ENCODE assay signal across 30 mouse cellular contexts in the genomic region with DNA sequence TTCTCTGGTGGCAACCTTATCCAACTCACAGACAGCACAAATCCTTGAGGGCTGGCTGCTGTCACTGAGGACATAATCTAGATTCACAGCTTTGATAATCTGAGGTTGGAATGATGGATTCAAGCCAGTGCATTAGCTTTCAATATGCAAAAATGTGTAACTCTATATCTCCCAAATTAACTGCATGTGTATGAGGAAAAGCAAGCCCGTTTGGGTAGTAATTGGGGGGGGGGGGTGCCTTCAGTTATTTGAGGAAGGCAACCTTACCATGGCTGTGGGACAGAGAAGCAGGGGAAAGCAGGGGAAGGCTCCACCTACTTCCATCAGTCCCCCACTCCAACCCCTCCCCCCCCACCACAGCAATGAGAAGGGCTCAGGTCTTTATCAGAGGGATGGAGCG. TPM values are rescaled to one million over a fixed set of nuclear protein-coding genes. Genes with fewer than 3 reads are reported as not detected.
DNase-seq lines count a peak whose midpoint lies in the region; ATAC-seq and TF ChIP-seq lines count a peak whose summit lies in the region.
"Had no signal": no experiment of that assay in that cellular context is flagged by ENCODE, and none has a peak within 500 bp of the region (broad histone marks: within the 10 kb centered on the region; RNA-seq: fewer than 3 reads in every experiment).

No protein-coding gene starts in this region.

- H3K4me2 ChIP-seq in forebrain, embryonic 15.5 days (replicated peaks), result no peak overlapping the region
- H3K4me2 ChIP-seq in forebrain, embryonic 12.5 days, result no peak overlapping the region
- H3K4me2 ChIP-seq in kidney, postnatal 0 days (ENCODE audit: low read length), result peak overlapping the region; percentile 25; the same call in 1 of the 2 replicates
- peak overlapping the region; percentile 49 for H3K4me2 ChIP-seq in embryonic facial prominence, embryonic 14.5 days (ENCODE audit: low read depth, low read length)
- H3K4me2 ChIP-seq: heart, embryonic 15.5 days; hindbrain, embryonic 15.5 days; limb, embryonic 15.5 days; midbrain, embryonic 15.5 days; neural tube, embryonic 13.5 days; stomach, embryonic 15.5 days had no signal

- WGBS in forebrain, embryonic 15.5 days, result 51% methylated on average over 2 of the region's 2 CpGs
- 46% methylated on average over 2 of the region's 2 CpGs for WGBS in forebrain, embryonic 12.5 days
- WGBS in kidney, postnatal 0 days, result 52% methylated on average over 2 of the region's 2 CpGs
- 14% methylated on average over 2 of the region's 2 CpGs for WGBS in embryonic facial prominence, embryonic 10.5 days
- WGBS in embryonic facial prominence, embryonic 14.5 days, result 30% methylated on average over 2 of the region's 2 CpGs

- peak; percentile 24 for DNase-seq in kidney, postnatal 0 days (ENCODE audit: low spot score)
- no peak for DNase-seq in kidney, adult 11 months
- peak; percentile 54 for DNase-seq in embryonic facial prominence, embryonic 10.5 days (ENCODE audit: low spot score)
- peak; percentile 65 for DNase-seq in embryonic facial prominence, embryonic 14.5 days (ENCODE audit: low spot score)
- DNase-seq in ovary, adult 18-20 months (ENCODE audit: low spot score), result no peak
- DNase-seq in adrenal gland, adult 2 months, result no peak
- DNase-seq: adrenal gland, postnatal 25 days; cerebellum, adult 8-10 months; cerebellum, postnatal 36 days; gastrocnemius, postnatal 36 days; heart, adult 2 months; heart, postnatal 36 days; kidney, adult 8-10 months; layer of hippocampus, postnatal 36 days; lung, postnatal 36 days; right cerebral cortex, adult 18-20 months; right cerebral cortex, postnatal 4 days; thymus, postnatal 25 days had no signal

- 0 out of 2 replicates have a peak, but pooled peaks have one; percentile 29 for ATAC-seq in forebrain, embryonic 15.5 days (replicated peaks)
- ATAC-seq in forebrain, embryonic 12.5 days (ENCODE audit: low FRiP score), result no peak
- no peak for ATAC-seq in kidney, postnatal 0 days (replicated peaks; ENCODE audit: low FRiP score, low read depth)
- no peak for ATAC-seq in embryonic facial prominence, embryonic 14.5 days (ENCODE audit: low read depth)
- ATAC-seq: CD4-positive, CD25-positive, alpha-beta regulatory T cell, adult 4 months; midbrain, embryonic 15.5 days had no signal

- H3K4me3 ChIP-seq in forebrain, embryonic 15.5 days, result no peak overlapping the region
- no peak overlapping the region for H3K4me3 ChIP-seq in forebrain, embryonic 12.5 days (replicated peaks)
- H3K4me3 ChIP-seq in kidney, postnatal 0 days (replicated peaks; ENCODE audit: low read depth, low read length), result no peak overlapping the region
- H3K4me3 ChIP-seq in embryonic facial prominence, embryonic 10.5 days, result peak overlapping the region; percentile 28; the same call in 1 of the 2 replicates
- no peak overlapping the region for H3K4me3 ChIP-seq in embryonic facial prominence, embryonic 14.5 days (ENCODE audit: low read depth, low read length)
- H3K4me3 ChIP-seq: heart, adult 2 months; heart, embryonic 15.5 days; hindbrain, embryonic 15.5 days; limb, embryonic 15.5 days; midbrain, embryonic 15.5 days; myocyte; neural tube, embryonic 13.5 days; stomach, embryonic 15.5 days had no signal

- H3K36me3 ChIP-seq in forebrain, embryonic 15.5 days, result no peaks in the 10 kb centered on the region
- H3K36me3 ChIP-seq in forebrain, embryonic 12.5 days (replicated peaks), result no peaks in the 10 kb centered on the region
- no peaks in the 10 kb centered on the region for H3K36me3 ChIP-seq in kidney, postnatal 0 days (ENCODE audit: insufficient read depth, low read length)
- peaks cover 13% of the 10 kb centered on the region for H3K36me3 ChIP-seq in embryonic facial prominence, embryonic 10.5 days (replicated peaks)
- no peaks in the 10 kb centered on the region for H3K36me3 ChIP-seq in embryonic facial prominence, embryonic 14.5 days (ENCODE audit: control insufficient read depth, insufficient read depth, low read length)
- H3K36me3 ChIP-seq: heart, embryonic 15.5 days; hindbrain, embryonic 15.5 days; limb, embryonic 15.5 days; midbrain, embryonic 15.5 days; neural tube, embryonic 13.5 days; stomach, embryonic 15.5 days had no signal

- H3K27ac ChIP-seq in forebrain, embryonic 15.5 days (replicated peaks), result no peak overlapping the region
- H3K27ac ChIP-seq in forebrain, embryonic 12.5 days, result no peak overlapping the region
- H3K27ac ChIP-seq in kidney, postnatal 0 days, result no peak overlapping the region
- H3K27ac ChIP-seq in embryonic facial prominence, embryonic 10.5 days (replicated peaks), result peak overlapping the region; percentile 81
- H3K27ac ChIP-seq in embryonic facial prominence, embryonic 14.5 days (replicated peaks; ENCODE audit: low read depth, low read length), result 0 out of 2 replicates have a peak overlapping the region, but pooled peaks have one; percentile 18
- H3K27ac ChIP-seq: heart, adult 2 months; heart, embryonic 15.5 days; hindbrain, embryonic 15.5 days; liver, embryonic 14.5 days; midbrain, embryonic 15.5 days; neural tube, embryonic 13.5 days; stomach, embryonic 15.5 days had no signal

- no peaks in the 10 kb centered on the region for H3K9me3 ChIP-seq in forebrain, embryonic 15.5 days
- H3K9me3 ChIP-seq in forebrain, embryonic 12.5 days, result no peaks in the 10 kb centered on the region
- no peaks in the 10 kb centered on the region for H3K9me3 ChIP-seq in kidney, postnatal 0 days (replicated peaks; ENCODE audit: low read length)
- H3K9me3 ChIP-seq in embryonic facial prominence, embryonic 10.5 days, result no peaks in the 10 kb centered on the region
- no peaks in the 10 kb centered on the region for H3K9me3 ChIP-seq in embryonic facial prominence, embryonic 14.5 days (ENCODE audit: control insufficient read depth, low read length)
- H3K9me3 ChIP-seq: heart, embryonic 15.5 days; hindbrain, embryonic 15.5 days; limb, embryonic 15.5 days; midbrain, embryonic 15.5 days; neural tube, embryonic 13.5 days; stomach, embryonic 15.5 days had no signal

- no peak for TF ChIP-seq CTCF in kidney, postnatal 0 days (IDR thresholded peaks at IDR 0.05; ENCODE audit: low read depth)

- H3K27me3 ChIP-seq in forebrain, embryonic 15.5 days, result no peaks in the 10 kb centered on the region
- 0 out of 2 replicates have a peak, but pooled peaks cover 10% of the 10 kb centered on the region for H3K27me3 ChIP-seq in forebrain, embryonic 12.5 days
- no peaks in the 10 kb centered on the region for H3K27me3 ChIP-seq in kidney, postnatal 0 days (ENCODE audit: insufficient read depth, low read length)
- no peaks in the 10 kb centered on the region for H3K27me3 ChIP-seq in embryonic facial prominence, embryonic 10.5 days (replicated peaks; ENCODE audit: low read depth, poor library complexity, severe bottlenecking)
- no peaks in the 10 kb centered on the region for H3K27me3 ChIP-seq in embryonic facial prominence, embryonic 14.5 days (replicated peaks; ENCODE audit: control insufficient read depth, insufficient read depth, low read length)
- H3K27me3 ChIP-seq: heart, embryonic 15.5 days; hindbrain, embryonic 15.5 days; limb, embryonic 15.5 days; midbrain, embryonic 15.5 days; stomach, embryonic 15.5 days had no signal

- no peak overlapping the region for H3K9ac ChIP-seq in forebrain, embryonic 15.5 days (replicated peaks)
- H3K9ac ChIP-seq in forebrain, embryonic 12.5 days, result no peak overlapping the region
- H3K9ac ChIP-seq in kidney, postnatal 0 days (ENCODE audit: low read depth, low read length), result no peak overlapping the region
- H3K9ac ChIP-seq in embryonic facial prominence, embryonic 14.5 days (ENCODE audit: low read depth, low read length), result no peak overlapping the region
- H3K9ac ChIP-seq: heart, embryonic 15.5 days; hindbrain, embryonic 15.5 days; limb, embryonic 15.5 days; liver, embryonic 14.5 days; midbrain, embryonic 15.5 days; neural tube, embryonic 13.5 days; stomach, embryonic 15.5 days had no signal

- H3K4me1 ChIP-seq in forebrain, embryonic 15.5 days, result peaks cover 17% of the 10 kb centered on the region
- peaks cover 42% of the 10 kb centered on the region for H3K4me1 ChIP-seq in forebrain, embryonic 12.5 days
- 0 out of 2 replicates have a peak, but pooled peaks cover 4% of the 10 kb centered on the region for H3K4me1 ChIP-seq in kidney, postnatal 0 days (replicated peaks; ENCODE audit: insufficient read depth, low read length)
- peaks cover 77% of the 10 kb centered on the region for H3K4me1 ChIP-seq in embryonic facial prominence, embryonic 10.5 days
- H3K4me1 ChIP-seq in embryonic facial prominence, embryonic 14.5 days (ENCODE audit: control insufficient read depth, insufficient read depth, low read length), result peaks cover 54% of the 10 kb centered on the region
- H3K4me1 ChIP-seq: stomach, embryonic 15.5 days had no signal

RNA-seq across cellular contexts. Expression of gene Frem1, which starts 5.3 kb away (rescaled TPM):
- 1.7 TPM in 2 replicates for polyA plus RNA-seq in forebrain, embryonic 15.5 days (2015; fragmentation: Nextera tagmentation; extraction: Ambion mirVana)
- polyA plus RNA-seq in forebrain, embryonic 12.5 days (2016; fragmentation: Nextera tagmentation; extraction: Ambion mirVana), result 4.1 and 5.0 TPM in 2 replicates
- 18.7 and 19.0 TPM in 2 replicates for polyA plus RNA-seq in kidney, postnatal 0 days (2015; fragmentation: Nextera tagmentation; extraction: Ambion mirVana)
- 15.0 and 15.5 TPM in 2 replicates for polyA plus RNA-seq in embryonic facial prominence, embryonic 10.5 days (2016; fragmentation: Nextera tagmentation; extraction: Ambion mirVana)
- polyA plus RNA-seq in embryonic facial prominence, embryonic 14.5 days (2014; fragmentation: Nextera tagmentation; extraction: Ambion mirVana), result 16.0 and 17.0 TPM in 2 replicates
- total RNA-seq in adrenal gland, adult 2 months (2021), result under 1 TPM; 0.40 to 0.66 TPM
- 0.11 and 0.95 TPM in 2 replicates for polyA plus RNA-seq in adrenal gland, adult 2 months (2012; rRNA removed)
- total RNA-seq: megakaryocyte-erythroid progenitor cell, adult 5-6 weeks had no signal
- polyA plus RNA-seq: CD4-positive, CD25-positive, alpha-beta regulatory T cell, adult 4 months had no signal

Comparison
In these comparisons a context has a peak if more than half of its experiments do, and no peak if none do; other contexts are left out.
1. DNase-seq: peak in kidney, postnatal 0 days (single experiment), embryonic facial prominence, embryonic 10.5 days (single experiment) and embryonic facial prominence, embryonic 14.5 days (single experiment); none in kidney, adult 11 months (single experiment), ovary, adult 18-20 months (single experiment) and adrenal gland, adult 2 months (single experiment).
2. H3K27ac ChIP-seq: peak in embryonic facial prominence, embryonic 10.5 days (single experiment) and embryonic facial prominence, embryonic 14.5 days (single experiment); none in forebrain, embryonic 15.5 days (single experiment), forebrain, embryonic 12.5 days (single experiment) and kidney, postnatal 0 days (single experiment).
3. H3K4me2 ChIP-seq: peak in kidney, postnatal 0 days (single experiment) and embryonic facial prominence, embryonic 14.5 days (single experiment); none in forebrain, embryonic 15.5 days (single experiment) and forebrain, embryonic 12.5 days (single experiment).